Mouse (Mus musculus) kidney, adult 2 months (tissue): ENCODE data around the gene Bcl6. TPM values are rescaled to one million over a fixed set of nuclear protein-coding genes. Genes with fewer than 3 reads are reported as not detected.
A peak's percentile ranks its signal among the peaks of the same experiment; 100 is the strongest.

ENCODE experiments used
- DNase-seq: peaks from one replicate; pipeline ENCODE4 v3.0.0; 2021
- H3K27ac ChIP-seq: fragments of 200-500 bp; 2 replicates; pipeline ENCODE4 v1.5.1; 2012; ENCODE audit warnings: low read depth, low read length, control low read depth, inconsistent platforms; ENCODE audit not compliant: insufficient read depth
- H3K27me3 ChIP-seq: fragments of 200-500 bp; replicated peaks from 2 replicates; pipeline ENCODE4 v1.6.1; 2012; ENCODE audit warnings: mild to moderate bottlenecking, moderate library complexity, low read length, inconsistent platforms; ENCODE audit not compliant: control insufficient read depth, insufficient read depth
- H3K36me3 ChIP-seq: fragments of 200-500 bp; 2 replicates; pipeline ENCODE4 v1.6.1; 2012; ENCODE audit warnings: mild to moderate bottlenecking, moderate library complexity, low read length, inconsistent platforms; ENCODE audit not compliant: control insufficient read depth, insufficient read depth
- H3K4me1 ChIP-seq: fragments of 200-500 bp; 2 replicates; pipeline ENCODE4 v1.6.1; 2011; ENCODE audit warnings: low read length; ENCODE audit not compliant: control insufficient read depth, insufficient read depth
- H3K4me3 ChIP-seq: fragments of 200-500 bp; 2 replicates; pipeline ENCODE4 v1.5.1; 2011; ENCODE audit warnings: mild to moderate bottlenecking, low read depth, low read length, control low read depth; ENCODE audit not compliant: insufficient read depth
- CTCF ChIP-seq: fragments of 200-500 bp; conservative IDR thresholded peaks from 2 replicates; pipeline ENCODE4 v1.5.1; 2011; ENCODE audit warnings: low read depth, mild to moderate bottlenecking, control low read depth, low read length, moderate library complexity, mixed read lengths; ENCODE audit not compliant: insufficient read depth, insufficient read length
- POLR2A ChIP-seq: fragments of 200-500 bp; IDR thresholded peaks from one replicate; pipeline ENCODE4 v1.6.1; 2011; ENCODE audit warnings: low read depth, low read length, control low read depth
- WGBS: fragments of 180-500 bp; shearing (Covaris S2); methylation state at CpG from one replicate; pipeline ENCODE4 v1.1.7; 2018; 5-methylcytosine and 5-hydroxymethylcytosine counted together
- polyA plus RNA-seq: library from polyadenylated mRNA; depleted of rRNA; stranded (reverse); fragments of >200 nt; gene quantifications from 2 replicates; pipeline ENCODE4 v1.2.3, GENCODE M21; 2012

The Bcl6 gene
- polyA plus RNA-seq, 1 experiment = 13.0 TPM

GRCm38 (mm10) chr16:23972126-23972740 is 16.4 kb downstream of the Bcl6 start:
- Histone ChIP-seq H3K27ac (no peak overlapping the region), H3K27me3 (no peaks in the 10 kb centered on the region), H3K4me3 (no peak overlapping the region), H3K4me1 (no peaks in the 10 kb centered on the region), H3K36me3 (peaks cover 28% of the 10 kb centered on the region)
- 68% methylated on average over 20 of the region's 20 CpGs for WGBS
- peak; percentile 50 for DNase-seq
- TF ChIP-seq POLR2A = no peak
- TF ChIP-seq CTCF = no peak

GRCm38 (mm10) chr16:23969919-23970318 is 18.7 kb downstream of the Bcl6 start:
- no peak overlapping the region for H3K27ac ChIP-seq
- no peaks in the 10 kb centered on the region for H3K27me3 ChIP-seq
- H3K36me3 ChIP-seq = peaks cover 27% of the 10 kb centered on the region
- H3K4me1 ChIP-seq = no peaks in the 10 kb centered on the region
- TF ChIP-seq POLR2A (no peak), CTCF (no peak)
- no peak overlapping the region for H3K4me3 ChIP-seq
- 72% methylated on average over 14 of the region's 14 CpGs for WGBS
- DNase-seq = no peak

GRCm38 (mm10) chr16:23968888-23969287 is 19.8 kb downstream of the Bcl6 start:
- WGBS = 90% methylated on average over 4 of the region's 4 CpGs
- Histone ChIP-seq H3K27ac (no peak overlapping the region), H3K27me3 (no peaks in the 10 kb centered on the region), H3K4me3 (no peak overlapping the region), H3K4me1 (no peaks in the 10 kb centered on the region), H3K36me3 (peaks cover 27% of the 10 kb centered on the region)
- DNase-seq = no peak
- TF ChIP-seq CTCF (no peak), POLR2A (no peak)

GRCm38 (mm10) chr16:23967301-23967700 is 21.4 kb downstream of the Bcl6 start:
- no peaks in the 10 kb centered on the region for H3K27me3 ChIP-seq
- H3K4me3 ChIP-seq = no peak overlapping the region
- TF ChIP-seq POLR2A (no peak), CTCF (peak; percentile 66)
- DNase-seq = no peak
- 91% methylated on average over 7 of the region's 7 CpGs for WGBS
- peaks cover 20% of the 10 kb centered on the region for H3K36me3 ChIP-seq
- no peak overlapping the region for H3K27ac ChIP-seq
- no peaks in the 10 kb centered on the region for H3K4me1 ChIP-seq

- H3K4me3 ChIP-seq = no peak overlapping the region
- H3K27ac ChIP-seq = no peak overlapping the region
- no peaks in the 10 kb centered on the region for H3K27me3 ChIP-seq
- H3K36me3 ChIP-seq = peaks cover 14% of the 10 kb centered on the region
- no peak for TF ChIP-seq CTCF
- TF ChIP-seq POLR2A = no peak
- H3K4me1 ChIP-seq = no peaks in the 10 kb centered on the region
- DNase-seq = no peak
- 92% methylated on average over 14 of the region's 14 CpGs for WGBS
Observed at GRCm38 (mm10) chr16:23966066-23966465, 22.6 kb downstream of the Bcl6 start.

- H3K36me3 ChIP-seq = peaks cover 12% of the 10 kb centered on the region
- TF ChIP-seq POLR2A = no peak
- TF ChIP-seq CTCF = no peak
- H3K4me1 ChIP-seq = no peaks in the 10 kb centered on the region
- H3K27ac ChIP-seq = no peak overlapping the region
- no peak overlapping the region for H3K4me3 ChIP-seq
- H3K27me3 ChIP-seq = no peaks in the 10 kb centered on the region
- no peak for DNase-seq
- 74% methylated on average over 14 of the region's 14 CpGs for WGBS
Observed at GRCm38 (mm10) chr16:23964706-23965367, 23.8 kb downstream of the Bcl6 start.

- 63% methylated on average over 22 of the region's 22 CpGs for WGBS
- H3K4me3 ChIP-seq = no peak overlapping the region
- DNase-seq = no peak
- H3K4me1 ChIP-seq = no peaks in the 10 kb centered on the region
- no peak overlapping the region for H3K27ac ChIP-seq
- TF ChIP-seq CTCF (no peak), POLR2A (no peak)
- H3K27me3 ChIP-seq = no peaks in the 10 kb centered on the region
- peaks cover 11% of the 10 kb centered on the region for H3K36me3 ChIP-seq
Observed at GRCm38 (mm10) chr16:23963896-23964668, 24.6 kb downstream of the Bcl6 start.
